Mouse (Mus musculus): ENCODE data around the gene Fyn.

GRCm38 (mm10) chr10:39517375-39517774 lies 148.7 kb downstream of the Fyn start:
- TF ChIP-seq CTCF (IDR thresholded peaks at IDR 0.05; ENCODE audit: borderline replicate concordance, control insufficient read depth, extremely low read depth, insufficient read depth, low read length, poor library complexity) (no peak), POLR2A (IDR thresholded peaks at IDR 0.05; ENCODE audit: control insufficient read depth, extremely low read depth, insufficient read depth, low read length, poor library complexity) (no peak)
